In the genomic region with DNA sequence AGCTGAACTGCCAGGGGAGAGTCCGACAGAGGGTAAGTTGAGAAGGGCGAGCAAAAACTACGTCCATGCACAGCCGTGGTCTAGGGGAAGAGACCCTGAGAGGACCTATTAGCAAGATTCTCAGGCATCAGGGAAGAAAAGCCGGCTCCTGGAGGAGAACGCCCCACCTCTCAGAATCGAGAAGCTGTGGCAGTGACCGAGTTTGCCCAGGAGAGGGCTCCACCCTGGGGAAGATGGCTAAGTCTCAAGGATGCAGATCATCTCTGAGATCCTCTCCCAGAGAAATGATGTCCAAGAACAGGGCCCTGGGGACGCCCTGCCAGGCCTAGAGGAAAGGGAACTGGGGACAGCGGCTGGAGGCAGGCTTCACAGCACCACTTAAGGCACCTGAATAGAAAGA, we compare ENCODE assay signal across 8 mouse cellular contexts. TPM values are rescaled to one million over a fixed set of nuclear protein-coding genes. Genes with fewer than 3 reads are reported as not detected.
DNase-seq lines count a peak whose midpoint lies in the region; ATAC-seq and TF ChIP-seq lines count a peak whose summit lies in the region.

No protein-coding gene starts in this region.

- no peaks in the 10 kb centered on the region for H3K4me1 ChIP-seq in spleen, adult 2 months (ENCODE audit: control insufficient read depth, insufficient read depth, insufficient read length)
- no peaks in the 10 kb centered on the region for H3K4me1 ChIP-seq in forebrain, embryonic 11.5 days (replicated peaks; ENCODE audit: control insufficient read depth, insufficient read depth, low read length)
- H3K4me1 ChIP-seq in heart, postnatal 0 days (ENCODE audit: control insufficient read depth, insufficient read depth) = no peaks in the 10 kb centered on the region

- 12% methylated on average over 10 of the region's 10 CpGs for WGBS in spleen, adult 2 months
- WGBS in forebrain, embryonic 11.5 days = 6% methylated on average over 10 of the region's 10 CpGs
- 4% methylated on average over 10 of the region's 10 CpGs for whole genome bisulfite sequencing in heart, postnatal 0 days

- no peak overlapping the region for H3K4me3 ChIP-seq in spleen, adult 2 months (ENCODE audit: extremely low read depth, insufficient read depth, insufficient read length)
- H3K4me3 ChIP-seq in forebrain, embryonic 11.5 days (ENCODE audit: low read depth, low read length) = no peak overlapping the region
- no peak overlapping the region; the same call in 1 of the 2 replicates for H3K4me3 ChIP-seq in heart, postnatal 0 days (ENCODE audit: low read depth, low read length)

- H3K27ac ChIP-seq in spleen, adult 2 months (ENCODE audit: insufficient read depth, low read length) = no peak overlapping the region
- H3K27ac ChIP-seq in forebrain, embryonic 11.5 days (ENCODE audit: low read depth, low read length) = no peak overlapping the region
- no peak overlapping the region for H3K27ac ChIP-seq in heart, postnatal 0 days (ENCODE audit: low read depth)

- H3K4me2 ChIP-seq in forebrain, embryonic 11.5 days (ENCODE audit: low read depth, low read length, severe bottlenecking) = no peak overlapping the region
- H3K4me2 ChIP-seq in heart, postnatal 0 days (ENCODE audit: low read depth, low read length) = peak overlapping the region; percentile 27

- peak in 1 of 2 experiments; percentile 45 for DNase-seq in spleen, adult 2 months (ENCODE audit: low read depth in 1 of 2, low spot score in 2 of 2)
- no peak for DNase-seq in spleen, adult 12 weeks (ENCODE audit: low spot score)
- DNase-seq in c-Kit-positive CD71-positive TER-119-negative erythroid progenitor cells, embryonic 14.5 days (ENCODE audit: low read depth) = peak; percentile 11
- DNase-seq in forebrain, embryonic 11.5 days (ENCODE audit: low spot score) = peak; percentile 78
- no peak for DNase-seq in heart, postnatal 0 days (ENCODE audit: low spot score)
- peak; percentile 75 to 82 for DNase-seq in layer of hippocampus, postnatal 10 days (ENCODE audit: low spot score in 2 of 2)
- DNase-seq in naive thymus-derived CD4-positive, alpha-beta T cell, adult 2 months (ENCODE audit: low read depth) = peak; percentile 35
- DNase-seq in thymus, postnatal 4 days = peak; percentile 74

- H3K36me3 ChIP-seq in spleen, adult 2 months (ENCODE audit: control insufficient read depth, insufficient read depth, low read length) = no peaks in the 10 kb centered on the region
- H3K36me3 ChIP-seq in forebrain, embryonic 11.5 days (ENCODE audit: control insufficient read depth, insufficient read depth, low read length) = no peaks in the 10 kb centered on the region
- H3K36me3 ChIP-seq in heart, postnatal 0 days (replicated peaks; ENCODE audit: control insufficient read depth, insufficient read depth, low read length) = no peaks in the 10 kb centered on the region

- H3K9ac ChIP-seq in forebrain, embryonic 11.5 days (ENCODE audit: low read length) = no peak overlapping the region
- no peak overlapping the region for H3K9ac ChIP-seq in heart, postnatal 0 days (replicated peaks; ENCODE audit: low read depth, low read length)

- H3K27me3 ChIP-seq in spleen, adult 2 months (ENCODE audit: control insufficient read depth, insufficient read depth, low read length) = peaks cover 3% of the 10 kb centered on the region; the same call in 1 of the 2 replicates
- H3K27me3 ChIP-seq in forebrain, embryonic 11.5 days (ENCODE audit: control insufficient read depth, insufficient read depth, low read length) = no peaks in the 10 kb centered on the region; the same call in 1 of the 2 replicates
- peaks cover 13% of the 10 kb centered on the region; the same call in 1 of the 2 replicates for H3K27me3 ChIP-seq in heart, postnatal 0 days (ENCODE audit: control insufficient read depth, insufficient read depth, low read length)

- no peak for ATAC-seq in forebrain, embryonic 11.5 days (replicated peaks; ENCODE audit: low FRiP score)
- no peak for ATAC-seq in heart, postnatal 0 days (ENCODE audit: insufficient read depth, low read depth)

- H3K9me3 ChIP-seq in forebrain, embryonic 11.5 days (ENCODE audit: control insufficient read depth, low read length) = no peaks in the 10 kb centered on the region
- H3K9me3 ChIP-seq in heart, postnatal 0 days (replicated peaks; ENCODE audit: control insufficient read depth, low read length) = no peaks in the 10 kb centered on the region

- TF ChIP-seq EP300 in heart, postnatal 0 days (IDR thresholded peaks at IDR 0.05; ENCODE audit: low read depth) = no peak

- peak; percentile 54; the same call in 1 of the 2 replicates for TF ChIP-seq CTCF in spleen, adult 2 months (IDR thresholded peaks at IDR 0.05; ENCODE audit: extremely low read depth, insufficient read depth, insufficient read length, insufficient replicate concordance)
- TF ChIP-seq CTCF in heart, postnatal 0 days (IDR thresholded peaks at IDR 0.05; ENCODE audit: low read depth) = peak; percentile 67

- TF ChIP-seq POLR2A in spleen, adult 2 months (IDR thresholded peaks at IDR 0.05; ENCODE audit: low read depth, low read length) = no peak

RNA-seq across cellular contexts. Expression of a gene that starts 47.7 kb away (rescaled TPM):
- polyA plus RNA-seq in spleen, adult 2 months (2012; rRNA removed) = not detected in 2 replicates
- 0.11 TPM in 1 of 2 replicates, not detected in the other for polyA plus RNA-seq in forebrain, embryonic 11.5 days (2014; fragmentation: Nextera tagmentation; extraction: Ambion mirVana)
- not detected in 2 replicates for total RNA-seq in heart, postnatal 0 days (2014; rRNA removed; ENCODE audit: low replicate concordance)
- polyA plus RNA-seq in heart, postnatal 0 days (2015; fragmentation: Nextera tagmentation; extraction: Ambion mirVana) = not detected in 2 replicates
- not detected for total RNA-seq in layer of hippocampus, postnatal 10 days (2021)

Comparison
In these comparisons a context has a peak if more than half of its experiments do, and no peak if none do; other contexts are left out.
1. DNase-seq: peak in c-Kit-positive CD71-positive TER-119-negative erythroid progenitor cells, embryonic 14.5 days (single experiment), forebrain, embryonic 11.5 days (single experiment), layer of hippocampus, postnatal 10 days (2 of 2), naive thymus-derived CD4-positive, alpha-beta T cell, adult 2 months (single experiment) and thymus, postnatal 4 days (single experiment); none in spleen, adult 12 weeks (single experiment) and heart, postnatal 0 days (single experiment).